Mouse (Mus musculus) lung, postnatal 0 days (tissue): ENCODE measurements around the gene B4galt1. TPM values are rescaled to one million over a fixed set of nuclear protein-coding genes. Genes with fewer than 3 reads are reported as not detected.

Source experiments
- ATAC-seq: fragments of 200-750 bp; cut with Nextera tagmentation; 2 replicates; pipeline ENCODE4 v1.8.0; 2017; ENCODE audit warnings: moderate library complexity
- DNase-seq: peaks from one replicate; pipeline ENCODE4 v3.0.0-alpha.2; 2016; ENCODE audit warnings: low spot score
- H3K27ac ChIP-seq: fragments of 300-500 bp; sonication (generic); 2 replicates; pipeline ENCODE4 v1.5.1; 2014; ENCODE audit warnings: antibody characterized with exemption, mild to moderate bottlenecking, low read length, mixed read lengths
- H3K27me3 ChIP-seq: fragments of 300-500 bp; sonication (generic); replicated peaks from 2 replicates; pipeline ENCODE4 v1.6.1; 2014; ENCODE audit warnings: low read length, mixed read lengths; ENCODE audit not compliant: insufficient read depth
- H3K36me3 ChIP-seq: fragments of 300-500 bp; sonication (generic); 2 replicates; pipeline ENCODE4 v1.6.1; 2014; ENCODE audit warnings: low read length, mixed read lengths; ENCODE audit not compliant: insufficient read depth
- H3K4me1 ChIP-seq: fragments of 300-500 bp; sonication (generic); 2 replicates; pipeline ENCODE4 v1.6.1; 2014; ENCODE audit warnings: antibody characterized with exemption, low read depth, low read length, mixed read lengths; ENCODE audit not compliant: insufficient read depth
- H3K4me2 ChIP-seq: fragments of 300-500 bp; sonication (generic); replicated peaks from 2 replicates; pipeline ENCODE4 v1.6.1; 2014; ENCODE audit warnings: low read depth, mild to moderate bottlenecking, low read length, moderate library complexity, mixed read lengths
- H3K4me3 ChIP-seq: fragments of 300-500 bp; sonication (generic); 2 replicates; pipeline ENCODE4 v1.5.1; 2014; ENCODE audit warnings: low read depth, low read length
- H3K9ac ChIP-seq: fragments of 300-500 bp; sonication (generic); replicated peaks from 2 replicates; pipeline ENCODE4 v1.6.1; 2014; ENCODE audit warnings: low read depth, mild to moderate bottlenecking
- H3K9me3 ChIP-seq: fragments of 300-500 bp; sonication (generic); 2 replicates; pipeline ENCODE4 v1.6.1; 2016; ENCODE audit warnings: low read length, mixed read lengths
- CTCF ChIP-seq: IDR thresholded peaks from 2 replicates; pipeline ENCODE4 v1.5.1; 2016; ENCODE audit warnings: antibody characterized with exemption, mild to moderate bottlenecking
- EP300 ChIP-seq: IDR thresholded peaks from 2 replicates; pipeline ENCODE4 v1.6.1; 2016; ENCODE audit warnings: antibody characterized with exemption, mild to moderate bottlenecking, control low read depth
- WGBS: fragments of 180-500 bp; shearing (Covaris S2); extraction: QIAGEN DNeasy Blood & Tissue Kit; methylation state at CpG from one replicate; pipeline ENCODE4 v1.1.7; 2014; 5-methylcytosine and 5-hydroxymethylcytosine counted together
- polyA plus RNA-seq: library from polyadenylated mRNA; unstranded; fragments of >200 nt; fragmentation: Nextera tagmentation; extraction: Ambion mirVana; gene quantifications from 2 replicates; pipeline ENCODE4 v1.2.1, GENCODE M21; 2015

Gene B4galt1
- polyA plus RNA-seq, 1 experiment from 2014 or later, result 89.4 TPM

GRCm38 (mm10) chr4:40833381-40834231 lies 20.2 kb downstream of the B4galt1 start:
- H3K27ac ChIP-seq, result no peak overlapping the region
- H3K4me1 ChIP-seq, result peaks cover 8% of the 10 kb centered on the region; the same call in 1 of the 2 replicates
- H3K9me3 ChIP-seq, result no peaks in the 10 kb centered on the region
- H3K27me3 ChIP-seq, result no peaks in the 10 kb centered on the region
- no peak overlapping the region for H3K4me3 ChIP-seq
- WGBS, result 86% methylated on average over 9 of the region's 9 CpGs
- no peak for DNase-seq
- H3K4me2 ChIP-seq, result no peak overlapping the region
- no peaks in the 10 kb centered on the region for H3K36me3 ChIP-seq
- no peak overlapping the region for H3K9ac ChIP-seq
- no peak for ATAC-seq
- TF ChIP-seq CTCF (no peak), EP300 (no peak)

GRCm38 (mm10) chr4:40830530-40830929 lies 23.3 kb downstream of the B4galt1 start:
- no peak overlapping the region for H3K9ac ChIP-seq
- no peak for TF ChIP-seq EP300
- TF ChIP-seq CTCF, result no peak
- H3K4me2 ChIP-seq, result no peak overlapping the region
- no peaks in the 10 kb centered on the region for H3K9me3 ChIP-seq
- H3K36me3 ChIP-seq, result peaks cover 5% of the 10 kb centered on the region; the same call in 1 of the 2 replicates
- DNase-seq (no peak), ATAC-seq (no peak)
- H3K27me3 ChIP-seq, result no peaks in the 10 kb centered on the region
- no peak overlapping the region for H3K4me3 ChIP-seq
- 0 out of 2 replicates have a peak, but pooled peaks cover 4% of the 10 kb centered on the region for H3K4me1 ChIP-seq
- no peak overlapping the region for H3K27ac ChIP-seq
- 81% methylated on average over 5 of the region's 5 CpGs for WGBS

- Histone ChIP-seq H3K4me2 (no peak overlapping the region), H3K36me3 (peaks cover 5% of the 10 kb centered on the region; the same call in 1 of the 2 replicates), H3K9ac (no peak overlapping the region), H3K9me3 (no peaks in the 10 kb centered on the region), H3K27ac (no peak overlapping the region; the same call in 1 of the 2 replicates), H3K4me1 (0 out of 2 replicates have a peak, but pooled peaks cover 4% of the 10 kb centered on the region), H3K27me3 (no peaks in the 10 kb centered on the region), H3K4me3 (no peak overlapping the region)
- TF ChIP-seq EP300 (no peak), CTCF (no peak)
- WGBS, result 77% methylated on average over 13 of the region's 13 CpGs
- DNase-seq (no peak), ATAC-seq (no peak)
Measured at GRCm38 (mm10) chr4:40829654-40830400, 24.0 kb downstream of the B4galt1 start.

GRCm38 (mm10) chr4:40828910-40829309 lies 24.9 kb downstream of the B4galt1 start:
- DNase-seq, result peak; percentile 87

GRCm38 (mm10) chr4:40827926-40828325 lies 25.9 kb downstream of the B4galt1 start:
- Histone ChIP-seq H3K4me2 (no peak overlapping the region), H3K27me3 (no peaks in the 10 kb centered on the region), H3K4me1 (0 out of 2 replicates have a peak, but pooled peaks cover 4% of the 10 kb centered on the region), H3K27ac (no peak overlapping the region), H3K4me3 (no peak overlapping the region), H3K9ac (no peak overlapping the region), H3K36me3 (peaks cover 7% of the 10 kb centered on the region; the same call in 1 of the 2 replicates), H3K9me3 (no peaks in the 10 kb centered on the region)
- peak; percentile 46 for DNase-seq
- WGBS, result 68% methylated on average over 9 of the region's 9 CpGs
- TF ChIP-seq CTCF (no peak), EP300 (no peak)
- ATAC-seq, result peak; percentile 59

More at GRCm38 (mm10) chr4:40828910-40829309, 24.9 kb downstream of the B4galt1 start:
- TF ChIP-seq EP300 (peak; percentile 75), CTCF (no peak)
- H3K9ac ChIP-seq, result no peak overlapping the region
- ATAC-seq, result peak; percentile 89
- peaks cover 5% of the 10 kb centered on the region; the same call in 1 of the 2 replicates for H3K36me3 ChIP-seq
- H3K4me1 ChIP-seq, result 0 out of 2 replicates have a peak, but pooled peaks cover 4% of the 10 kb centered on the region
- H3K4me3 ChIP-seq, result no peak overlapping the region
- no peaks in the 10 kb centered on the region for H3K27me3 ChIP-seq
- WGBS, result 32% methylated on average over 7 of the region's 7 CpGs
- no peak overlapping the region for H3K4me2 ChIP-seq
- H3K9me3 ChIP-seq, result no peaks in the 10 kb centered on the region
- H3K27ac ChIP-seq, result peak overlapping the region; percentile 43; the same call in 1 of the 2 replicates

- H3K4me1 ChIP-seq, result 0 out of 2 replicates have a peak, but pooled peaks cover 4% of the 10 kb centered on the region
- H3K27me3 ChIP-seq, result no peaks in the 10 kb centered on the region
- ATAC-seq, result no peak
Measured at GRCm38 (mm10) chr4:40826810-40827209, 27.0 kb downstream of the B4galt1 start.

More at GRCm38 (mm10) chr4:40826810-40827209, 27.0 kb downstream of the B4galt1 start:
- no peak overlapping the region for H3K27ac ChIP-seq
- peaks cover 10% of the 10 kb centered on the region; the same call in 1 of the 2 replicates for H3K36me3 ChIP-seq
- TF ChIP-seq EP300 (no peak), CTCF (no peak)
- H3K9me3 ChIP-seq, result no peaks in the 10 kb centered on the region
- H3K4me3 ChIP-seq, result no peak overlapping the region
- no peak overlapping the region for H3K9ac ChIP-seq
- H3K4me2 ChIP-seq, result no peak overlapping the region
- WGBS, result 84% methylated on average over 2 of the region's 2 CpGs
- DNase-seq, result no peak
